Mouse (Mus musculus): ENCODE results near the gene Esrra. TPM values are rescaled to one million over a fixed set of nuclear protein-coding genes. Genes with fewer than 3 reads are reported as not detected.

Gene Esrra
- polyA plus RNA-seq, 1 experiment from 2014 or later: 18.0 TPM

DNA sequence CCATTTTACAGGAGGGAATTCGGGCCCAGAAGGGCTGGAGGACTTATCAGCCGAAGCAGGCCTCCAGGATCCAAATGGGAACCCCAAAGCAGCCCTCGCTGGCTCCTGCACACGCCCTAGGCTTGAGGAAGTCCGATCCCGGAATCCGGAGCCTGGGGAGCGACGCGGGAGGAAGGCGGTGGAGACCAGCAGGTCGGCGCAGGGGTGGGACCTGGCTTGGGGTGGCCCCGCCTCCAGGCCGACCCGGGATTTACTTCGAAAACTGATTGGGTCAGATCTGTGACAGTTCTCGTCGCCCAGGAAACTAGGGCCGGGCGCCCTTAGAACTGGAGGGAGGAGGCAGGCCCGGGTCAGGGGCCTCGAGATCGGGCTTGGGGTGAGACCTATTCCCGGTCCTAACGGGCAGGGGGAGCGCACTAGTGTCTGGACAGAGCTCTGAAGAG, 20.7 kb upstream of the Esrra start, which contains the start of gene Gpr137:
Gene Gpr137, minus strand, starts transcription at position 232 of the 443 bp plus-strand sequence.
- Histone ChIP-seq H3K4me2 (replicated peaks; ENCODE audit: low read depth, low read length) (peak within 1 kb of the TSS; percentile 98), H3K9ac (replicated peaks; ENCODE audit: low read length) (peak within 1 kb of the TSS; percentile 96), H3K4me3 (ENCODE audit: low read length) (peak within 1 kb of the TSS; percentile 87), H3K27me3 (ENCODE audit: insufficient read depth, low read length) (no peaks in the 10 kb centered on the region), H3K27ac (ENCODE audit: low read length) (peak within 1 kb of the TSS; percentile 97), H3K4me1 (ENCODE audit: insufficient read depth, low read length) (peaks cover 28% of the 10 kb centered on the region), H3K9me3 (ENCODE audit: low read length) (no peaks in the 10 kb centered on the region), H3K36me3 (ENCODE audit: insufficient read depth, low read length) (no peaks in the 10 kb centered on the region)
- WGBS: under 1% methylated on average over 27 of the region's 27 CpGs
- peak; percentile 92 for ATAC-seq (ENCODE audit: low FRiP score, low TSS enrichment)

DNA sequence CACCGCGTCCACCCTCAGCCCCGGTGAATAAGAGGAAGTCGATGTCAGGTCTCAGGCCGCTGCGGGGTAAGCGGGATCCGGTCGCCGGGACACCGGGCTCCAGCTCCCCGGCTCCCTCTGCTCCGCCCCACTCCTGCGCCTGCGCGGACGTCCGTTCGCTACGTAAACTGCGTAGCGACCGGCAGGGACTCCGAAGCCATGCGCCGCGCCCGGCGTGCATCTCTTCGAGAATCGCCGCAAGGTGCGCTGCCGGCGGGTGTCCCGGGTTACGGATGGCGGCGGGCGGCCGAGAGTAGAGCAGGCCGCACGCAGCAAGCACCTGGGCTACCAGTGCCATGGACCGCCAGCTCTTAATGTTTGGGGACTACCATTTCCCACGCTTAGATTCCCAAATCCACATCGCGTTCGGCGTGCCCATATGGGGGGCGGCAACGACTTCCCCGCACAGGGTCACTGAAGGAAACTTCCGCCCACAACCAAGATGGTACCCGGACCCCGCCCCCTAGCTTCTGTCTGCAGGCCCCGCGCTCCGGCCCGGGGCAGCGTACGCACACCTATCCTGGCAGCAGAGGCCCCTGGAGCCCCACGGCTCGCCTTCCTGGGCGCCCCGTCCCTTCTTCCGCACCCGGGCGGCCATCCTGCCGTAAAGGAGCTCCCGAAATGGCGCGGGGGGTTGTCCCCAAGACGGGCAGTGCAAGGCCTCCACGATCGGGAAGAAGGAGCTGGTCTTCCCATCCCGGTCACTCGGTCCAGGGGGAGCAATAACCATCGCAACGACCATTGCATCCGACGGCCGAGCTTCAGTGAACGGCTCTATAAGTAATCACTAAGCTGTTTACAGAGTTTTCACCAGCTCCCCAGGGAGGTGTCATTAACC, 20.0 kb upstream of the Esrra start, which contains the start of gene Bad:
Gene Bad, plus strand, starts transcription at position 490 of the 877 bp plus-strand sequence.
- H3K4me2 ChIP-seq (replicated peaks; ENCODE audit: low read depth, low read length): peak within 1 kb of the TSS; percentile 98
- peak within 1 kb of the TSS; percentile 97 for H3K27ac ChIP-seq (ENCODE audit: low read length)
- WGBS: under 1% methylated on average over 83 of the region's 83 CpGs
- H3K9ac ChIP-seq (replicated peaks; ENCODE audit: low read length): peak within 1 kb of the TSS; percentile 96
- H3K4me1 ChIP-seq (ENCODE audit: insufficient read depth, low read length): peaks cover 28% of the 10 kb centered on the region
- no peaks in the 10 kb centered on the region for H3K27me3 ChIP-seq (ENCODE audit: insufficient read depth, low read length)
- H3K36me3 ChIP-seq (ENCODE audit: insufficient read depth, low read length): no peaks in the 10 kb centered on the region
- no peaks in the 10 kb centered on the region for H3K9me3 ChIP-seq (ENCODE audit: low read length)
- peak; percentile 80 for ATAC-seq (ENCODE audit: low FRiP score, low TSS enrichment)
- H3K4me3 ChIP-seq (ENCODE audit: low read length): peak within 1 kb of the TSS; percentile 87

DNA sequence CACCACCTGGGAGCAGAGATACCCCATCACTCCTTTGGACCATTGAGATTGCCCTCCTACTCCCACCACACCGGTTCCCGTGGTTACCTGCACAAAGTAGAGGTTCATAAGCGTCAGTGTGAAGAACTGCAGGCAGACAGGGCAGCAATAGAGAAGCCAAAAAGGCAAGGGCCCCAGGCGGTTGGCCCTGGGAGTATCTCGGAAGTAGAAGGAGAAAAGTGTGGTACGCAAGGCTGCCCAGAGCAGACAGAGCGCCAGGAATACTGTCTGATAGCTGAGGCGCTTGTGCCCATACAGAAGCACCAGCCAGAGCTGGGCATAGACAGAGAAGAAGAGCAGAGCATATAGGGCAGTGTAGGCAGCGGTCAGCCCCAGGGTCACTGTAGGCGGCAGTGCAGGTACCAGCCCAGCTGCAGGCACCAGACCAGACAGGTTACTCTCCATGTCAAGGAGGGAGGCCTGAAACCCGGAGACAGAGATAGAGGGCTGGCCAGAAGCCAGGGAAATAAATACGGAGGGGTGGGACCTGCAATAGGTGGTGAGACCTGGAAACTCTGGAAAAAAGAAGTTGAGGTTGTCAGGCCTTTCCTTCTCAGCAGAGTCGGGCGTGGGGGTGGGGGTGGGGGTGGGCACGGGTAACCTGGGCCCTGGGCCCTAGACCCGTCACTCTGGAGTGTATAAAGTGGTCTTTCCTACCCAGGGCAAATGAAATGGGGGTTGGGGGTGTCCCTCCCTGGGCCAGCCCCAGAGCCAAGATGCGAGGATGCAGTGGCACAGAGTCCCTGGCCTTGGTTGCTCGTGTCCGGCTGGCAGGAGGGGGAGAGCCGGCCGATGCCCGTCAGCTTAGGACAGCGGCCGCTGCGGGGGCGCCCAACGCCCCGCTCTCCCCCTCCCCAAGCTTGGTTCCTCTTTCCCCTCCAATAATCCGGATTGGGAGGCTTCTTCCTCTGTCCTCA, 19.1 kb upstream of the Esrra start:
- H3K36me3 ChIP-seq (ENCODE audit: insufficient read depth, low read length): no peaks in the 10 kb centered on the region
- WGBS: 18% methylated on average over 29 of the region's 29 CpGs
- peak overlapping the region; percentile 87 for H3K4me3 ChIP-seq (ENCODE audit: low read length)
- peaks cover 28% of the 10 kb centered on the region for H3K4me1 ChIP-seq (ENCODE audit: insufficient read depth, low read length)
- peak overlapping the region; percentile 50; the same call in 1 of the 2 replicates for H3K27ac ChIP-seq (ENCODE audit: low read length)
- H3K4me2 ChIP-seq (replicated peaks; ENCODE audit: low read depth, low read length): peak overlapping the region; percentile 98
- peaks cover 7% of the 10 kb centered on the region for H3K27me3 ChIP-seq (ENCODE audit: insufficient read depth, low read length)
- no peaks in the 10 kb centered on the region for H3K9me3 ChIP-seq (ENCODE audit: low read length)
- H3K9ac ChIP-seq (replicated peaks; ENCODE audit: low read length): peak overlapping the region; percentile 96
- peak; percentile 13; the same call in 1 of the 2 replicates for ATAC-seq (ENCODE audit: low FRiP score, low TSS enrichment)

DNA sequence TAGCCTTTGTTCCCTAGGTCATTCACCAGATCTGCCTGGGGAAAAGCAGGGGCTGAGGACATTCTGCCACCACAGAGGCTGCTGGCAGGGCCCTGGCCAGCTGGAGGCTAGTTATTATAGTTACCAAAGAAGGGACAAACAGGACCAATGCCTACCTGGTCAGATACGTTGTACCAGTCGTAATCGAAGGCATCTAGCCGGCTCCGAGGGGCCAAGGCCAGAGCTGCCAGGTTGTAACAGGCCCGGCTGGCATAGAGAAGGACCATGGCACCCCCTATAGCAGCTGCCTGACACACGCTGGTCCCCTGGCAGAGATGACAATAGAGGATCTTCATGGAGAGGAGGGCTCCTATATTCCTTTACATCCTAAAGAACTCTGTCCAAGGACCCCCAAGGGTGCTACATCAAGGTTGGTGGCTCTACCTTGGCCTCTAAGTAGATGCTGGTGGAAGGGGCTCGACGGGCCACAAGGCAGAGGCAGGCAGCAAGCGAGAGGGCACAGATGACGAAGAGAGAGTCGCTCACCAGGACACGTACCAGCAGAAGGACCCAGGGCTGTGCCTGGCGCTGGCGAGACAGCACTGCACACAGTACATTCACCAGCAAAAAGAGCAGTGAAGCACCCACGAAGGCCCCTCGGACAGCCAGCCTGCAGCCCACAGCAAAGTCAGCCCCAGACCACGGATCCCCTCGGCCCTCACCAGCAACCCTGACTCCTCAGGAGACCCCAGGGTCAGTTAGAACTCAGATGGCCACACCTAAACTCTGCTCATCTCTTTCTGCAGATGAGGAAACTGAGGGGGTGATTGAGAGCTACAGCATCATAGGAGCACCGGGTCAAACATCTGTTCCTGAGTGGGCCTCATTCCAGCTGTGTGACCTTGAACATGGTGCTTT, 17.7 kb upstream of the Esrra start:
- Histone ChIP-seq H3K4me3 (ENCODE audit: low read length) (no peak overlapping the region), H3K9me3 (ENCODE audit: low read length) (no peaks in the 10 kb centered on the region), H3K9ac (replicated peaks; ENCODE audit: low read length) (no peak overlapping the region), H3K4me1 (ENCODE audit: insufficient read depth, low read length) (peaks cover 28% of the 10 kb centered on the region), H3K27me3 (ENCODE audit: insufficient read depth, low read length) (peaks cover 20% of the 10 kb centered on the region), H3K36me3 (ENCODE audit: insufficient read depth, low read length) (no peaks in the 10 kb centered on the region), H3K27ac (ENCODE audit: low read length) (no peak overlapping the region), H3K4me2 (replicated peaks; ENCODE audit: low read depth, low read length) (no peak overlapping the region)
- 93% methylated on average over 20 of the region's 20 CpGs for WGBS
- ATAC-seq (ENCODE audit: low FRiP score, low TSS enrichment): no peak

DNA sequence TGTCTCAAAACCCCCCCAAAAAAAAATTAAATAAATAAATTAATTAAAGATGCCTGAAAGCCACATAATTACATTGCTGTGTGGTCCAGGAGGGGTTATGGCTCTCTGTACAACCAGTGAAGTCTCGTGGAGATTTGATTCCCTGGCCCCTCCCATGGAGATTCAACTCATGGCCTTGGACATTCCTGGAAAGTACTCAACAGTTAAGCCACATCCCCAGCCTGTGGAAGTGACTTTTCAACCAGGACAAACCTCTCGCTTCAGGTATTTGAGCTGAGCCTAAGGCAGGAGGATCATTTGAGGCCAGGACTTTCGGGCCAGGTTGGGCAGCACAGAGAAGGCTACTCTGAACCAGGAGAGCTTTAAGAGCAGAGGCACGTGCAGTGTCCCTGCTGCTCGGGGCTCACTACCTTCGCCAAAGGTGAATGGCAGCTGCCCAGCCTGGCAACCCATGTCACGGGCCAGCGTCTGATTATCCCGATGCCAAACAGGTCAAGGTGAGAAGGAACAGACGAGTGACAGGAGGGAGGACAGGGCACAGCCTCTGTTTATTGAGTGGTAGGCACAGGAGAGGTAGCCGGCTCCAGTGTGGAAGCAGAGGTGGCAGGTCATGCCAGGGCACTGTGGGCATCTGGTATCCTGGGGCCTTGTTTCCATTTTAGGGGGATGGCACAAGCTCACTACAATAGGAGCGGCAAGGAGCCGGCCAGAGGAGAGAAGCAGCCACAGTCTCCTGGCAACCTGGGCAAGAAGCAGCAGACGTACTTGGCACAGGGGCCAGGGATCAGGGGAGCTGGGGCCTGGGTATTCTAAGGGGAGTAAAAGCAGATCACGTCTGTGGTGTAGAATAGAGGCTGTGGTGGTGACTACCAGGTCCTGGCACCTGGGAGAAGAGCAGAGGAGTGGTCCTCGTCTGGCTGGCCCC, 16.2 kb upstream of the Esrra start:
- Histone ChIP-seq H3K4me2 (replicated peaks; ENCODE audit: low read depth, low read length) (no peak overlapping the region), H3K27ac (ENCODE audit: low read length) (no peak overlapping the region), H3K9ac (replicated peaks; ENCODE audit: low read length) (no peak overlapping the region), H3K4me1 (ENCODE audit: insufficient read depth, low read length) (peaks cover 35% of the 10 kb centered on the region), H3K9me3 (ENCODE audit: low read length) (no peaks in the 10 kb centered on the region), H3K4me3 (ENCODE audit: low read length) (no peak overlapping the region), H3K27me3 (ENCODE audit: insufficient read depth, low read length) (peaks cover 36% of the 10 kb centered on the region), H3K36me3 (ENCODE audit: insufficient read depth, low read length) (no peaks in the 10 kb centered on the region)
- no peak for ATAC-seq (ENCODE audit: low FRiP score, low TSS enrichment)
- WGBS: 69% methylated on average over 16 of the region's 16 CpGs

DNA sequence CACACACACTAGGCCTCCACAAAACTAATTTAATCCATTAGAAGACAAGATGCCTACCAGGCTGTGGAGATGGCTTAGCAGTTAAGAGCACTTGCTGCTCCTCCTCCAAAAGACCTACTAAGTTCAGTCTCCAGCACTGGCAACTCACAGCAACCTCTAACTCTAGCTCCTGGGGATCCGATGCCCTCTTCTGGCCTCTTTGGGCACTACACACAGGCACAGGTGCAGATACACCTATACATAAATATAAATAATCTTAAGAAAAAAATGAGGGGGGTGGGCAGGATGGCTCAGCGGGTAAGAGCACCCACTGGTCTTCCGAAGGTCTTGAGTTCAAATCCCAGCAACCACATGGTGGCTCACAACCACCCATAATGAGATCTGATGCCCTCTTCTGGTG, 14.7 kb upstream of the Esrra start:
- H3K9me3 ChIP-seq (ENCODE audit: low read length): no peaks in the 10 kb centered on the region
- H3K27ac ChIP-seq (ENCODE audit: low read length): no peak overlapping the region
- H3K4me3 ChIP-seq (ENCODE audit: low read length): no peak overlapping the region
- WGBS: 31% methylated on average over 3 of the region's 3 CpGs
- H3K27me3 ChIP-seq (ENCODE audit: insufficient read depth, low read length): peaks cover 51% of the 10 kb centered on the region
- H3K4me1 ChIP-seq (ENCODE audit: insufficient read depth, low read length): peaks cover 38% of the 10 kb centered on the region
- no peak overlapping the region for H3K9ac ChIP-seq (replicated peaks; ENCODE audit: low read length)
- no peaks in the 10 kb centered on the region for H3K36me3 ChIP-seq (ENCODE audit: insufficient read depth, low read length)
- no peak for ATAC-seq (ENCODE audit: low FRiP score, low TSS enrichment)
- no peak overlapping the region for H3K4me2 ChIP-seq (replicated peaks; ENCODE audit: low read depth, low read length)

DNA sequence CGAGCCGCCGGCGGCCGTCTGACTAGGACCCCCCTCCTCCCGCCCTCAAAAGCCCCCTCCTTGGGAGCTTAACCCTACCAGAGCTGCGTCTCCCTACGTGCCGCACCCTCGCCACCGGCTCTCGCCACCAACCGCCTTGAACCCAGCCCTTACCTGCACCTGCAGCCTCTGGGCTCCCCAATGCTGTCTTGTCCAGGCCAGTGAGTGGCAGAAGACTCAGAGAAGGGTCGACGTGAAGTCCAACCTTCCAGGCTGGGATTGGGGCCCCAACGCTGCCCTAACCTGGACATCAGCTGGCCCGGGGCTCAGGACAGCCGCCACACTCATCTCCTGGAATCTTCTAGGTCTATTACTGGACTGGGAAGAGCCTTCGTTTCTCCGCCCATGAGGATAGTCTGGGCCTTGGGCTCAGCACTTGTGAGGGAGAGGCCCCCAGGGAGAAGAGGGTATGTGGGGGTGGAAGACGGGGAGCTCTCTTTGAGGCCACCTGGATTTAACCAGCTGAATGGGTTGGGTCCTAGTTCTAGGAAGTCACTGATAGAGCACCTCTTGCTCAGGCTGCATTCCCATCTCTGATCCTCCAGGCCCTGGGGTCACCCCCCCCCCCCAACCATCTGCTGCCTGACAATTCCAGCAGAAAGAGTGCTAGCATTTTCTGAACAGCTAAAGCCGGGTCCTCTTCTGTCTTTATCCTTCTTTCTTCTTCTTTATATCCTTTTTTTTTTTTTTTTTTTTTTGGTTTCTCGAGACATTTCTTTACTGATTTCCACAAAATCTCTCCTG, 12.8 kb upstream of the Esrra start, which contains the start of gene Kcnk4:
Gene Kcnk4, minus strand, starts transcription at position 321 of the 783 bp plus-strand sequence.
- 15% methylated on average over 18 of the region's 23 CpGs for WGBS
- peak within 1 kb of the TSS; percentile 50 for H3K4me3 ChIP-seq (ENCODE audit: low read length)
- H3K4me1 ChIP-seq (ENCODE audit: insufficient read depth, low read length): peaks cover 24% of the 10 kb centered on the region
- peak within 1 kb of the TSS; percentile 66 for H3K9ac ChIP-seq (replicated peaks; ENCODE audit: low read length)
- no peak; the same call in 1 of the 2 replicates for ATAC-seq (ENCODE audit: low FRiP score, low TSS enrichment)
- no peaks in the 10 kb centered on the region for H3K36me3 ChIP-seq (ENCODE audit: insufficient read depth, low read length)
- H3K27ac ChIP-seq (ENCODE audit: low read length): no peak within 1 kb of the TSS
- H3K4me2 ChIP-seq (replicated peaks; ENCODE audit: low read depth, low read length): peak within 1 kb of the TSS; percentile 93
- peaks cover 65% of the 10 kb centered on the region for H3K27me3 ChIP-seq (ENCODE audit: insufficient read depth, low read length)
- H3K9me3 ChIP-seq (ENCODE audit: low read length): no peaks in the 10 kb centered on the region
